Mouse (Mus musculus): ENCODE measurements around the gene Vcl. TPM values are rescaled to one million over a fixed set of nuclear protein-coding genes. Genes with fewer than 3 reads are reported as not detected.

The Vcl gene
- polyA plus RNA-seq, 1 experiment: 85.2 TPM

DNA sequence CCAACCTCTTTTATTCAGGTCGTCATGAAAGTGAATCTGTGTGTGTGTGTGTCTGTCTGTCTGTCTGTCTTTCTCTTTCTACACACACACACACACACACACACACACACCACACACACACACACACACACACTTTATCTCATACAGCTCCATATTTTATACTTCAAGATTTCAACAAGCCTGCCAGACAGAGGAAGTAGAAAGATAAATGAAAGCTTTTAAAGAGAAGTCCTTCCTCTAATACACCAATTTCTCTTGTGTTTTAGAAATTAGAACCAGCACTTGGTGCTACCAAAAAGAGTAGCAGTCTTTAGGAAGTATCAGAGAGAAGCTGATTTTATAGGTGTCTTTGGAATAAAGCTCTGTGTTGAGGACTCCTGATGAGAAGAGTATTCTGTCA lies 9.7 kb downstream of the Vcl start:
- DNase-seq (ENCODE audit: low read depth): no peak

DNA sequence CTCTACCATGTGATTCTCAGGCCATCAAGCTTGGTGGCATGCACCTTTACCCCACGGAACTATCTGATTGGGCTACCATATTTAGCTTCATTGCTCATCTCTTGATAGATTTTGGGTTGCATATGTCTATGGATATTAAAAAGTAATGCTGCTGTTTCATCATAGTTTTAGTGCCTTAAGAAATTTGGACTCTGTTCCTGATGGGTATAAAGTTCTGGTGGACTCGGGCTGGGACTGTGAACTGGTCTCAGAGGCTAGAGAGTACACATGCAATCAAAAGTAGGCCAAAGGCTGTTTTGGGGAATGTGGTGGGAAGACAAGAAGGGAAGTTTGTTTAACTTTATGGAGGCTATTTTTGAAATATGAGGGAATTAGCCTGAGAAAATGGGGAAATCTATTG lies 16.1 kb downstream of the Vcl start:
- DNase-seq (ENCODE audit: low read depth): no peak

DNA sequence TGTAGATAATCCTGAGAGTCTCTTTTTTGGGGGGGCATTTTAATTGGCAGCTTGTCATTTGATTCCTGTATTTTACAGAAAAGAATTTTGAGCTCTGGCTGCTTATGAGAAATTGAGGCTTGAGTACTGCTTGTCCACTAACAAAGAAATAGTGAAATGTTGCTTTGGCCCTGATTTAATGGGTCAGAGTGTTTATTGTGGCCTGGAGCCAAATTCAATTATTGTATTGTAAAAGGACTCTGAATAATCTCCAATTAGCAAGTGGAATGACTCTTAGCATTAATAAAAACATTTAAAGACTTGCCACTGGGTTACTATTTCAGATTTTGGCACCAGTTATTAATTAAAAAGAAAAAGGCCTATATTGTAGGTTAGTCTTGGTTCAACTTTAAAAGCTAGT lies 26.8 kb downstream of the Vcl start:
- DNase-seq (ENCODE audit: low read depth): no peak

DNA sequence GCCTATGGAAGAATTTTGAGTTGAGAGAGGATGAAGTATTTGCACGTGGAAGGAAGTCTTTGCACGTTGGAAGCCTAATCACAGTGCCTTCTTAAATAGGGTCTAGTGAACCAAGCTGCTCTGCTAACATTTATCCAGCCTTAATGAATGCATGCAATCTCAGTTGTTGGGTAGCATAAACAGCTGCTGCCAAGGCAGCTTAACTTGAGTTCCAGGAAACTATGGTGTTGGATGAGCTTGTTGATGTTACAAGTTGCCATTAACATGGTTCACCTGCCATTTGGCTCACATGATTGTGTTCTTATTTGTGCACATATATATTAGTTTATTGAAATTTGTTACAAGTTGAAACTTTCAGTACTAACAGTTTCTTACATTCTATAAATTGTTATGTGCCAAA lies 29.8 kb downstream of the Vcl start:
- DNase-seq (ENCODE audit: low read depth): no peak

DNA sequence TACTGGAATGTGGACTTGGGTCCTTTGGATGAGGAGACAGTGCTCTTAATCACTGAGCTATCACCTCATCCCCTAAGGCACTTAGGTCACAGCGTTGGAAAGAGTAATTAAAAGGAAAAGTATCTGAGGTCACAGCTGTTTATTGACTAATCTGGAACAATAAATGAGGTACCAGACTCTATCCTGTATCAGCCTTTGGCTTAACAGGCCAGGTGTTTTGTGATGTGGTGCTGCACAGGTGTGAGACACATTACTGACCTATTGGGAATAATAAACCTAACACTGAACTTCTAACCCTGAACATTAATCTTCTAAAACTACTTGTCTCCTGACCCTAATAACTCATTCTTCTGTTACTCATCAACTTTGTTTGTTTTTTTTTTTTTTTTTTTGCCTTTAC lies 33.3 kb downstream of the Vcl start:
- no peak for DNase-seq (ENCODE audit: low read depth)

DNA sequence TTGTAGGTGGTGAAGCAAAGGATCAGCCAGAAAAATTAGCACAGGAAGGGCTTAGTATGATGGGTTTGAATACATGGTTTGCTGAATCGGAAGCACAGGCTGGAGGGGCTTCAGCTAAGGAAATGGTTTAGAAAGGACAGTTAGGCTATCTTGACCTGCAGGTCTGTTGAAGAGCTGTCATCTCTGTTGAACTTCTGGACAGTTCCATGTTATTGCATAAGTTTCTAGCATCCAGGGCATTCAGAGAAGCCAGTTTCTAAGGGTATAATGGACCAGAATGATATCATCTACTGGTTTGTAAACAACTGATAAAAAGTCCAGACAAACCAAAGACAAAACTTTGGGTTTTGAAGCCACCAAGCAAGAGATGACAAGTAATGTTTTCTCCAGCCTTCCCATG lies 33.7 kb downstream of the Vcl start:
- no peak for DNase-seq (ENCODE audit: low read depth)

DNA sequence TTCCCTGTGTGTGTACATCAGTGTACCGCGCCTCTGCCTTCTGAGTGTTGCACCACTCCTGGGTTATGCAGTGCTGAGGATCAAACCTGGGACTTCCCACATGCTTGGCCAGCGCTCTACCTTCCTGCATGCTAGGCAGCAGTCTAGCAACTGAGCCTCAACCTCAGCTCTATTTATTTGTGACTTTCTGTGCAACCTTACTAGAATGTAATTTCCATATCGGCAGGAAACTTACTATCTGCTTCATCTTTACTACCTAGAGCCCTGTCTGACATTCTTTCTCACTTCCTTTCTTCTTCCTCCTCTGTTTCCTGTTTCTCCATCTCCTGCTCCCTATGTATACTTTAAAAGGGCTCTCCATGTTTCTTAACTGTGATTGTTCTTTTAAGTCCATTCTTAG lies 34.7 kb downstream of the Vcl start:
- DNase-seq (ENCODE audit: low read depth): no peak

DNA sequence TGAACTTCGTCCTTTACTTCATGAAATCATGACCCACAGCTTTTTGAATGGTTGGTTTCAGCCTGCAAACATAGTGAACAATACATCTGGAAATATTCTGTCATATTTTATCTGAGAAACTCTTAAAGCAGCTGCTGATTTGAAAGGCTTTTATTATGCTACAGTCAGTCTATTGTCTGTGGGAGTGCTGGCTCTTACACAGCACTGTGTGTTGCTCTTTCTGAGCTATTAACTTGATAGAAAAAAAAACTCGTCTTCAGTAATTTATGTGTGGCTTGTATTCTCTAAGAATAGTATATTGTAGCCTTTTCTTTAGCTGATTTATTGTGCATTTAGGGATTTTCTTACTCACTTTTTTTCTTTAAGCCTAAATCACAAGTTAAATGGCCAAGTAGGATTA lies 35.1 kb downstream of the Vcl start:
- DNase-seq (ENCODE audit: low read depth): no peak

DNA sequence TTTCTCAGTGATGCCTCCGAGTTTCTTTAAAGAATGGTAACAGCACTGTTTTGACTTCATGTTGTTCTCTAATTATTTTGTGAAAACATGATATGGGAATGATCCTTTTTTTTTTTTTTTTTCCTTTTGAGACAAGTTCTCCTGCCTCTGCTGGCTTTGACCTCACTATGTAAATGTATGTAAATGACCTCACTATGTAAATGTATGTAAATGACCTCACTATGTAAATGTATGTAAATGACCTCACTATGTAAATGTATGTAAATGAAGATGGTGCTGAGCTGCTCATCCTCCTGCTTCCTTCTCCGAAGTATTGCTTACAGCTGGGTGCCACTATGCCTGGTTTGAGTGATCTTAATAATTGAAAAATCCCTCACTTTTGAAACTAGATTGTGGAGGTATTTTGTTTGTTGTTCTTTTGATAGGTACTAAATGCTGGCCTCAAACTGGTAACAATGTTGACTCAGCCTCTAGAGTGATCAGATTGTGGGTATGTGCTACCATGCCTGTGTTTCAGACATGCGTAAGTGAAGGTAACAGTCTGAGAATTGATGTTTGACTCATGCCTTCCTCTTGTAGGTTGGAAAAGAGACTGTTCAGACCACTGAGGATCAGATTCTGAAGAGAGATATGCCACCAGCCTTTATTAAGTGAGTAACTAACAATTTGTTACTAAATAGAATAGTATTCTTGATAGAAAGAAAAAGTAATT lies 37.9 kb downstream of the Vcl start:
- DNase-seq (ENCODE audit: low read depth): no peak

DNA sequence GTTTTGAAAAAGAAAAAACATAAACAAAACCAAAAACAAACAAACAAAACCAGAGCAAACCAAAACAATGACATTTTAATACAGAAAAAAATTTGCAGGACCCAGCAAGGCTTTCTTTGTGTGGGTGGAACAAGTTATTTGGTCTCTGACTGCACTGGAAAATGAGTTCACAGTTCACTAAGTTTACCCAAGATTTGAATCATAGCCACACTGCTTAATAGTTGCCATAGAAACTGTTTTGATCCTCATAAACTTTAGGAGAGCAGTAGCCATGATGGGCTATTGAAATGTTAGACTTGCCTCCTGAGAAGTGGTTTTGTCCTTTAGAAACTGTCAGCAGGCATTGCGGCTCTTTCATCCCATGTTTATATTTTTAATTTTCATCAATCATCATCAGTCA lies 39.9 kb downstream of the Vcl start:
- no peak for DNase-seq (ENCODE audit: low read depth)

DNA sequence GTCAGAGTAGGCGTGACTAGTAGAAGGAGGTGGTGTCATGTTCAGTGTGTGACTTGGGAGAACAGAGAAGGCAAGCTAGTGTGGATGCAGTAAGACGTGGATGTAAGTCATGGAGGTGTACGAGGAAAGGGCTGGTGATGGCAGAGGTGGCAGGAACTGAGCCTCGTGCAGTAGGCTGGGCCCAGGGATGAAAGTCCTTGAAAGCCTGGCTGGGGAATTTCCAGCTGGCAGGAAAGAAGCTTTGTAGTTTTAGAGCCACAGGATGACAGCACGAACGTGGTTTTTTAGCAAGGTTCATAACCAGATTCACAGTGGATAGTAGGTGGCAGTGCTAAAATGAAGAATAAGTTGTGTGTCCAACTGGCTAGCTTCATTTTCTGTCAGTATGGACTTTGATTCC lies 41.2 kb downstream of the Vcl start:
- DNase-seq (ENCODE audit: low read depth): no peak

DNA sequence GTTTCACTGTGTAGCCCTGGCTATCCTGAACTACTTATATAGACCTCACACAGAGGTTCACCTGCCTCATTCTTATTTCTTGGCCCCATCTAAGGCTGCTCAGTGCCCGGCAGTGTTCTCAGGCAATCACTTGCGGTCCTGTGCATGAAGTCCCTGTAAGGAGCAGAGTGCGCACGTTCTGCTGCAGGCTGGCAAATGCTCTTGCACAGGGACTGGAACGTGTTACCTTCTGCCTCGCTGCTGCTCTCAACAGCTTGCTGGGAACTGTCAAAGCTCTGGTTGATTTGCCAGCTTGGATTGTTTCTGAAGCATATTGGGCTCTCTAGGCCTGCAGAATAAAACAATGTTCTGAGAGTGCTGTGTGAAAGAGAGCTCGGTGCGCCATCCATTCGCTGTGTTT lies 41.7 kb downstream of the Vcl start:
- no peak for DNase-seq (ENCODE audit: low read depth)

DNA sequence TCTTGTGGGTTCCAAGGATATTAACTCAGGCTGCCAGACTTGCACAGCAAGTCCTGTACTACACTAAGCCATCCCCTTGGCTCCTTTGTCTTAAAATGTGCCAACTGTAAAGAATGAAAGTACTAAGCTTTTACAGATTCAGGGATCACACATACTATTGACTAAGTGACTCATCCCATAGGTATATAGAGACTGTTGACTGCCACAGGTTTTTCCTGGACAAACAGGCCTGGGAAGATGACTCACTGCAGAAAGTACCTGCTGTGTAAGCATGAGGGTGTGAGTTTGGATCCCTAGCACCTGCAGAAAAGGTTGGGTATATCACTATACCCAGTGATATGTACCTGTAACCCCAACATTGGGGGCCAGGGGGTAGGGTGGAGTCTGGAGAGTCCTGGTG lies 44.6 kb downstream of the Vcl start:
- DNase-seq (ENCODE audit: low read depth): peak; percentile 93

DNA sequence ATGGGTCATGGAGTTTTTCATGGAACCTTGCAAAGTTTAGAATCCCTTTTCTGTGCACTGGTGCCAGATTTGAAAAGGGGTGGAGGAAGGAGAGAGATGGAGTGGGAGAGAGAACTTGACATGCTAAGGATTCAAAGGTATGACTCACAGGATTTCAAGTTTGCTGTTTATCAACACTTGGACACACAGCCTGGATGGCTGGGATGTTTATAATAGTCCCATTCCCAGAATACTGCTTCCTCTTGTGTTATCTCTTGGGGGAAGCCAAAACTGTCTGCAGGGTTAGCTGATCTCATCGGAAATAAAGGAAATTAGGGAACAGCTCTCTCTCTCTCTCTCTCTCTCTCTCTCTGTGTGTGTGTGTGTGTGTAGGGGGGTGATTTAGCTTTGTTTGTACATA lies 47.5 kb downstream of the Vcl start:
- DNase-seq (ENCODE audit: low read depth): no peak

DNA sequence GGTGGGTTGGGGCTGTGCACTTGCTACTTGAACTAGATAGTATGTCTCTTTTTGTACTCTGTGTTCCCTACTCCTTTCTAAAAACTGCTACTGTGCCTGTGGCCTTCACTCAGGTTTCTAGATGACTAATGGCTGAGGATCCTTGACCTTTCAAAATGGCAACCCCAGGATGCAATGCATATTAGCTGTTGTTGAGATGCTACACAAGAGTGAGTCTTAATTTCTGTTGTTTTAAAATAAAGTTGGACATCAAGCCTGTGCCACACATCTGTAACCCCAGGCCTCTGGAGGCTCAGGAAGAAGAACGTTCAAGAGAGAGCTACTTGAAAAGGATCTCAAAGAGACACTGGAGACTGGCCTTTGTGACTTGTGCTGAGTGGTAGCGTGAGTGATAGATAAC lies 48.5 kb downstream of the Vcl start:
- DNase-seq (ENCODE audit: low read depth): no peak

DNA sequence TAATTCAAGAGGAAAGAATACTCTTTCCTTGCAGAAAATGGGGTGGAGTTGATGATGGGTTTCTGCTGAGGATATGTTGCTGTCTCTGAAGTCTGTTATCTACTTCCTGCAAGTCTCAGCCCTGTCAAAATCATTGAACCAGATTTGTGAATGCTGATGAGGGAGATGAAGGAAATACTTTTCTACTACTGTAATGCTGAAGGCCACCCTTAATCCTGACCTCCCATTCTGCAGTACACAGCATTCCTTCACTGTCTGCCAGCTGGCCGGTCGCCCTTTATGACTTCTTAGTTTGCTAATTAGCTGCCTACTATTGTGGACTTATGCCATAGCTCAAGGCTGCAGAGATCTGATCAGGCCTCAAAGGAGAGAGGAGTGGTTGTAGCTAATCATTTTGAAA lies 54.6 kb downstream of the Vcl start:
- DNase-seq (ENCODE audit: low read depth): peak; percentile 90

DNA sequence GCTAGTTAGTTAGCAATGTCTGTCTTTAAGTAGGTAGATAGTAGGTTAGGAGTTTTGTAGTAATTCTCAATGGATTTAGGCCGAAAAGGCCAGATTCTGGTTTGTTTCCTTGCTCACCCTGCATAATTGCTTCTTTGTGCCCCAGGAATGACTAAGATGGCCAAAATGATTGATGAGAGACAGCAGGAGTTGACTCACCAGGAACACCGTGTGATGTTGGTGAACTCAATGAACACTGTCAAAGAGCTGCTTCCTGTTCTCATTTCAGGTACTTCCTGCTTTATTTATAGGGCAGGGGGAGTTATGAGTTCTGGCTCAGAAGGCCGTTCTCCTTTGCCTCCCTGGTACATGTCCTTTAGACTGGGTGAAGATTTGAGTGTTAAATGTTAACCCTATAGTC lies 56.3 kb downstream of the Vcl start:
- no peak for DNase-seq (ENCODE audit: low read depth)

DNA sequence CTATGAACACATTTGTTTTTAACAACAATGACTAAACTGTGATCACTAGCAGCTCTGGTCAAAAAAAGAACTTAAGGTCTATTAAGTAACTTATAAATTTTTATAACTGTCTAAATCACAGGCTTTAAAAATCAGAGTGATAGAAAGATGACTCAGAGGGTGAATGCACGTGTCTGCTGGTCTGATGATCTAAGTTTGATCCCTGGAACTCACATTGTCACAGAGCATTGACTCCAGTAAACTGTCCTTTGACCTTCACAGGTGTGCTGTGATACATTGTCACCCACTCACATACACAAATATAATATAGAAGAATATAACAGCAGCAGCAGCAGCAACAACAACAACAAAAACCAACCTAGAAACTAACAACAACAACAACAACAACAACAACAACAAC lies 62.3 kb downstream of the Vcl start:
- no peak for DNase-seq (ENCODE audit: low read depth)

DNA sequence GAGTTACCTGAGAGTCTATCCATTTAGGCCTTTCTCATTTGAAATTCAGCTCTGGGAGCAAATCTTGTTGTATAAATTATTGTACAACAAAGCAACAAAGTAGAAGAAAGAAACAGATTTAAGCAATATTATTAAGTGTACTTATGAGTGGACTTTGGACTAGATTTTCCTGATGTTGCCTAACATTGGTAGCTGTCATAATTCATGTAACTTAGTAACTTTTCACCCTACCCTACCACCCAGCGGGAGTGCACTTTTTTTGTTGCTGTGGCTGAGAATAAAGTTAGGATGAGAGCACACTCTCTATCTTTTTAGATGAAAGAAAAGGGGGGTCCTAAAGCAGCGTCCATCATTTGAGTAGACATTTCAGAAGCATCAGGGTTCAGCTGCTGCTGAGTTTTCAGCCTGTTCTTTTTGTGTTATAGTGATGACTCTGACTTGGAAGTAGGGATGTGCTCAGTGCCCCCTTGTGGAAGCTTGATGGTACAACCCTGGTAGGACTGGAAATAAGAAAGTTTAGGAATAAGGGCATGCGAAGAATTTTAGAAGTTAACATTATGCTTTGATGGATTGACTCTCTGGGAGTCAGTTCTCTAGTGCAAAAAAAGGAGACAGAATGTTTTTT lies 64.0 kb downstream of the Vcl start:
- DNase-seq (ENCODE audit: low read depth): no peak

DNA sequence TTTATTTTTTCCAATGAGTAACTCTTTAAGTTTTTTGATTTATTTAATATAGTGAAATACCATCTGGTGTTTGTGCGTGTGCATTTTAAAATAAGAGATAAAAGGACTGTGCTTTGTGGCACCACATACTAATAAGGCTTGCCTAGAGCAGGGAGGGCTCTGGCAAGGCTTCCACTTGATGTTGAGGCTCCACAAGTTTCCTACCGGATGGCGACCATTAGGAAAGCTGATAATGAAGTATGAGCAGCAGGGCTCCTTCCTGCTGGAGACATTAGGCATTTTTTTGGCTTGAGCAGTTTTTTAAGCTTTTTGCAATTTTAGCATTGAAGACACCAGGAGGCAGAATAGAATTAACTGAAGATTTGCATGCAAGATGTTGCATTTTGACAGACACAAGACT lies 65.3 kb downstream of the Vcl start:
- DNase-seq (ENCODE audit: low read depth): no peak

DNA sequence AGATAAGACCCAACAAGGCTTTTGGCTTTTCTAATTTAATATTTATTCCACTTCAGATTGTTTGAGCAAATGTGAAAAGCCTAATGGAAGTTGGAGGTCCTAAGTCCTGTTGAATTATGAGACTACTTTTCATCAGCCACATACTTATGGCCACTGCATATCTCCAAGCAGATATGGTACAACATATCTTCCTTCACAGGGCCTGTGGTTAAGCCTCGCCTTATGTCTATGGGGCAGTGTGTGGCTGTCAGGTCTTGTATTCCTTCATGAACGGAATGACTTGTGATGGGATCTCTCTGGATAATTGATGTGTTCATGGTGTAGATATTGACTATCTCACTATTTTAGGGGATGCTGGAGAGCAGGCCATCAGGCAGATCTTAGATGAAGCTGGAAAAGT lies 66.3 kb downstream of the Vcl start:
- DNase-seq (ENCODE audit: low read depth): no peak

DNA sequence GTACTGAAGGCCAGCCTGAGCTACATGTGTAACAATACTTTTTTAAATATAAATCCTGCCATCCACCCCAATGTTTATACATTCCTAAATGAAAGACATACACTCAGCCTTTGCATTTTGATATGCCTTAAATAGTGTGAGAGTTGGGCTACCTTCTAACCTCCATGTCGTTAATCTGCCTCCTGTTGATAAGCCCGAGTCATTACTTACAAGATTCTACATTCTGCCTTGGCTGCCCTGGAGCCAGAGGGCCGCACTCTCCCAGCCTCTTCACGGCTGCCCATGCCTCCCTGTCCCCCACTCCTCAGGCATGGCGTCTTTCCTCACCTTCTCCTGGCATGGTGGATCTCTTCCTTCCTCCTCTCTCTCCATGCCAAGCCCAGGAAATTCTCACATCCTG lies 67.2 kb downstream of the Vcl start:
- DNase-seq (ENCODE audit: low read depth): no peak

DNA sequence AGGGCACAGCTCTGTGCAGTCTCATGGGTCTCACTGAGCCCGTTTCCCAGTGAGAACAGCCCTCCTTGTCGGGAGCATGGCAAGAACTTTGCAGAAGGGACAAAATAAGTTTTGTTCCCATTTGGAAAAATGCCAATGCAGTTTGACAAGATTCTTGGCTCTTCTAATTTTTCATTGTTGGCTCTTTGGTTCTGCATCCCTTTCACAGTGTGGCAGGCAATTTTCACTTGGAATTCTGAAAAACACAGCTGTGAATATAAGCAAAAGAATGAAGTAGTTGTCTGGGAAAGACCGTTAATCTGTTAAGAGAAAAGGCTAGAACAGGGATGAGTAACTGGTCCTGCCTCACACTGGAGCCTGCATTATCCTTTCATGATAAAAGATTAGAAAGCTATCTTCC lies 68.3 kb downstream of the Vcl start:
- DNase-seq (ENCODE audit: low read depth): no peak

DNA sequence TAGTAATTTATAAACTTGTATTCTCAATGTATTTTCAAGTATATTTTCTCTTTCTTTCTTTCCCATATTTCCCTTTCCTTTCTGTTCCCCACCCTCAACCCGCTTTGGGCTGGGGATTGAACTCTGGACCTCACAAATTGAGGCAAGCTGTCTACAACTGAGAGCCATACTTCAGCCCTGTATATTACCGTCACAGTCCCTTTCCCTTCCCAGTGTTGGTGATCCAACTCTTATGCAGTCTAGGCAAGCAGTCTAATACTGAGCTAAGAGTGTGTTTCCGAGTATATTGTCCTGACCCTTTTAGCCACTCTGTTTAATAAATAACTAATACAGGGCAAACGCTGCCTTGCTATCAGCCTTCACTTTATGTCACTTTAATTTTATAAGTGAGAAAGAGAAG lies 70.4 kb downstream of the Vcl start:
- no peak for DNase-seq (ENCODE audit: low read depth)
